In the genomic region with DNA sequence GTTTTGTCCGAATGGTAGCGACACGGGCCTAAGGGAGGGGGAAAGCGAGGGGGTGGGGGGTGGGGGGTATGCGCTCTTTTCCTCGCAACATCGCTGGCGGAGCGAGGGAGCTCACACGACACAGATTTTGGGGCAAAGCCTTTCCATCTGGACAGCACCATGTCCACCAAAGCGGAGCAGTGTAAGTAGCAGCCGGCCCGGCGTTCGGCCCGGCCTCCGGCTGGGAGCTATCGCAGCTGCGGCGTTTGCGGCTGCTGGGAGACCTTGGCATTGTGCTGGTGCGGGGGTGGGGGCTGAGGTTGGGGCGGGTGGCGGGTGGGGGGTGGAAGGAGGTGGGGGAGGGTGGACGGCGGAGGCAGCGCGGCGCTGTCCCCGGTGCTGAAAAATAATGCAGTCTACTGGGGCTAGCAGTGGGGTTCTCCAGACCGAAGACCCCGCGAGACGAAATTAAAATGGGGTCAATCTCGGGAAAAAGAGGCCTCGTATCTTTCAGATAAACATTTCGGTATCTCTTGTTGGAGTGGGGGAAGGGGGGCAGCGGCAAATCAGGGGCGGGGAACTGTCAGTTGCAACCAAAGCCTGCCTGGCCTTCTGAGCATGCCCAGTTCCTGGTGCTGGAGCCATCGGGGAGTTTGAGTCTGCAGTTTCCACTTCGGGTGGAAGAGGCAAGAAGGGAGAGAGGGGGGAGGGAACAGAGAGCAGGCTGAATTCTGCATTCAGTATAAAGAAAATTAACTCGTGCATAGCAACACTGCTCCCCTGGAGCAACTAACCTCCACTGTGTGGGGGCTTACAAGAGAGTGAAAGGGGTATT, we compare ENCODE assay signal across 9 mouse cellular contexts. TPM values are rescaled to one million over a fixed set of nuclear protein-coding genes. Genes with fewer than 3 reads are reported as not detected.
DNase-seq lines count a peak whose midpoint lies in the region; ATAC-seq lines count a peak whose summit lies in the region.
"Had no signal": no experiment of that assay in that cellular context is flagged by ENCODE, and none has a peak within 500 bp of the region (broad histone marks: within the 10 kb centered on the region; RNA-seq: fewer than 3 reads in every experiment).

No protein-coding gene starts in this region.

- WGBS in limb, embryonic 10.5 days, result under 1% methylated on average over 42 of the region's 42 CpGs
- under 1% methylated on average over 42 of the region's 42 CpGs for WGBS in midbrain, embryonic 14.5 days

- H3K27ac ChIP-seq in limb, embryonic 10.5 days, result no peak overlapping the region
- peak overlapping the region; percentile 99 for H3K27ac ChIP-seq in midbrain, embryonic 14.5 days (replicated peaks; ENCODE audit: low read depth, low read length)
- H3K27ac ChIP-seq: macrophage had no signal

- H3K4me1 ChIP-seq in limb, embryonic 10.5 days, result peaks cover 15% of the 10 kb centered on the region
- H3K4me1 ChIP-seq in midbrain, embryonic 14.5 days (ENCODE audit: control insufficient read depth, insufficient read depth, low read length), result peaks cover 35% of the 10 kb centered on the region

- H3K36me3 ChIP-seq in limb, embryonic 10.5 days, result no peaks in the 10 kb centered on the region
- H3K36me3 ChIP-seq in midbrain, embryonic 14.5 days (ENCODE audit: control insufficient read depth, insufficient read depth, low read length), result no peaks in the 10 kb centered on the region

- peak; percentile 65 for DNase-seq in gastrocnemius, postnatal 10 days
- no peak for DNase-seq in gastrocnemius, adult 8-10 months (ENCODE audit: low spot score in 2 of 2)
- DNase-seq in cerebellum, adult 9-11 months, result peak; percentile 83
- peak; percentile 63 to 65 for DNase-seq in frontal cortex, postnatal 14 days (ENCODE audit: low spot score in 2 of 2)
- peak; percentile 12 for DNase-seq in kidney, adult 9 months
- DNase-seq in limb, embryonic 10.5 days (ENCODE audit: low spot score), result peak; percentile 82
- peak; percentile 90 for DNase-seq in midbrain, embryonic 14.5 days
- DNase-seq in telencephalon, adult 2 months (ENCODE audit: low read depth, low spot score), result peak; percentile 84

- H3K9me3 ChIP-seq in limb, embryonic 10.5 days (replicated peaks), result no peaks in the 10 kb centered on the region
- H3K9me3 ChIP-seq in midbrain, embryonic 14.5 days (ENCODE audit: control insufficient read depth, low read length), result no peaks in the 10 kb centered on the region

- peak overlapping the region; percentile 80 for H3K9ac ChIP-seq in midbrain, embryonic 14.5 days (replicated peaks; ENCODE audit: low read length)

- ATAC-seq in midbrain, embryonic 14.5 days (ENCODE audit: low FRiP score, low TSS enrichment), result peak; percentile 78

- peaks cover 37% of the 10 kb centered on the region for H3K27me3 ChIP-seq in limb, embryonic 10.5 days (ENCODE audit: low read depth, poor library complexity, severe bottlenecking)
- no peaks in the 10 kb centered on the region for H3K27me3 ChIP-seq in midbrain, embryonic 14.5 days (ENCODE audit: control insufficient read depth, insufficient read depth, low read length)

- peak overlapping the region; percentile 58 for H3K4me3 ChIP-seq in limb, embryonic 10.5 days
- H3K4me3 ChIP-seq in midbrain, embryonic 14.5 days (replicated peaks; ENCODE audit: low read depth, low read length), result peak overlapping the region; percentile 65

- H3K4me2 ChIP-seq in midbrain, embryonic 14.5 days (ENCODE audit: low read length), result peak overlapping the region; percentile 58

RNA-seq across cellular contexts. Expression of a gene that starts 0.9 kb away (rescaled TPM):
- under 1 TPM; 0.12 to 0.16 TPM for total RNA-seq in gastrocnemius, postnatal 10 days (2021)
- under 1 TPM in 2 of 4 experiments, not detected in 2; 0.17 to 0.40 TPM for total RNA-seq in gastrocnemius, adult 8-10 months (2022)
- 0.05 TPM in 2 replicates for polyA plus RNA-seq in limb, embryonic 10.5 days (2016; fragmentation: Nextera tagmentation; extraction: Ambion mirVana)
- polyA plus RNA-seq in midbrain, embryonic 14.5 days (2014; fragmentation: Nextera tagmentation; extraction: Ambion mirVana), result 13.6 and 15.4 TPM in 2 replicates

RNA-seq across cellular contexts. Expression of a gene that starts 50.5 kb away (rescaled TPM):
- total RNA-seq in gastrocnemius, postnatal 10 days (2021), result not detected
- not detected for total RNA-seq in gastrocnemius, adult 8-10 months (2022)
- not detected in 2 replicates for polyA plus RNA-seq in limb, embryonic 10.5 days (2016; fragmentation: Nextera tagmentation; extraction: Ambion mirVana)
- not detected in 2 replicates for polyA plus RNA-seq in midbrain, embryonic 14.5 days (2014; fragmentation: Nextera tagmentation; extraction: Ambion mirVana)
- polyA plus RNA-seq: macrophage had no signal

Comparison
In these comparisons a context has a peak if more than half of its experiments do, and no peak if none do; other contexts are left out.
1. DNase-seq: peak in gastrocnemius, postnatal 10 days (single experiment), cerebellum, adult 9-11 months (single experiment), frontal cortex, postnatal 14 days (2 of 2), kidney, adult 9 months (single experiment), limb, embryonic 10.5 days (single experiment), midbrain, embryonic 14.5 days (single experiment) and telencephalon, adult 2 months (single experiment); none in gastrocnemius, adult 8-10 months (0 of 2).